Mouse (Mus musculus): Measurements from ENCODE around the gene Nanos2.
A peak's percentile ranks its signal among the peaks of the same experiment; 100 is the strongest.

Gene Nanos2

GRCm38 (mm10) chr7:18991660-18992293 is 4.6 kb downstream of the Nanos2 start:
- peak; percentile 41 for DNase-seq

- DNase-seq, result peak; percentile 63
Measured at GRCm38 (mm10) chr7:18992294-18992675, 5.1 kb downstream of the Nanos2 start.

- DNase-seq, result no peak
Measured at GRCm38 (mm10) chr7:18993036-18993435, 5.8 kb downstream of the Nanos2 start.

- DNase-seq, result no peak
Measured at GRCm38 (mm10) chr7:18998835-18999234, 11.6 kb downstream of the Nanos2 start.

- peak; percentile 41 for DNase-seq
Measured at GRCm38 (mm10) chr7:19000421-19000820, 13.2 kb downstream of the Nanos2 start.

GRCm38 (mm10) chr7:19001066-19001806 is 14.0 kb downstream of the Nanos2 start:
- peak; percentile 89 for DNase-seq

- no peak for DNase-seq
Measured at GRCm38 (mm10) chr7:19001807-19002085, 14.5 kb downstream of the Nanos2 start.

GRCm38 (mm10) chr7:19002115-19002514 is 14.9 kb downstream of the Nanos2 start:
- DNase-seq, result no peak

- DNase-seq, result peak; percentile 84
Measured at GRCm38 (mm10) chr7:19002848-19003498, 15.8 kb downstream of the Nanos2 start.

GRCm38 (mm10) chr7:19003902-19004630 is 16.9 kb downstream of the Nanos2 start, which contains the start of gene Irf2bp1:
Irf2bp1 (plus strand) TSS chr7:19004044.
- peak; percentile 96 for DNase-seq

GRCm38 (mm10) chr7:19004631-19005079 is 17.5 kb downstream of the Nanos2 start:
- no peak for DNase-seq

- no peak for DNase-seq
Measured at GRCm38 (mm10) chr7:19005417-19006121, 18.4 kb downstream of the Nanos2 start.

GRCm38 (mm10) chr7:19006476-19006875 is 19.3 kb downstream of the Nanos2 start:
- peak; percentile 91 for DNase-seq

GRCm38 (mm10) chr7:19007026-19007977 is 20.1 kb downstream of the Nanos2 start:
- peak; percentile 44 for DNase-seq

- DNase-seq, result no peak
Measured at GRCm38 (mm10) chr7:19010581-19010980, 23.4 kb downstream of the Nanos2 start.

- DNase-seq, result peak; percentile 68
Measured at GRCm38 (mm10) chr7:19012025-19012621, 24.9 kb downstream of the Nanos2 start.

- no peak for DNase-seq
Measured at GRCm38 (mm10) chr7:19012882-19013281, 25.7 kb downstream of the Nanos2 start.

GRCm38 (mm10) chr7:19014452-19014851 is 27.3 kb downstream of the Nanos2 start:
- DNase-seq, result no peak

GRCm38 (mm10) chr7:19016042-19016441 is 28.8 kb downstream of the Nanos2 start:
- DNase-seq, result no peak

- DNase-seq, result no peak
Measured at GRCm38 (mm10) chr7:19017909-19018308, 30.7 kb downstream of the Nanos2 start.

- DNase-seq, result no peak
Measured at GRCm38 (mm10) chr7:19021048-19021447, 33.8 kb downstream of the Nanos2 start.

Measured in kidney, postnatal 10 days (tissue).